Mouse (Mus musculus): ENCODE results near the gene Stk11.

GRCm38 (mm10) chr10:80075924-80076323, 39.7 kb upstream of the Stk11 start:
- TF ChIP-seq CTCF (IDR thresholded peaks at IDR 0.05; ENCODE audit: borderline replicate concordance, insufficient read depth, low read depth, low read length) (no peak), POLR2A (IDR thresholded peaks at IDR 0.05; ENCODE audit: borderline replicate concordance, insufficient read depth, low read length) (no peak)

Measured in cerebellum, adult 2 months (tissue).